Mouse (Mus musculus): ENCODE results near the gene Lyz2. TPM values are rescaled to one million over a fixed set of nuclear protein-coding genes. Genes with fewer than 3 reads are reported as not detected.
"Not testable (repeated sequence)": the region's sequence is repeated elsewhere in the genome, so short reads cannot be mapped to it uniquely, and the experiment has no call there.

Gene Lyz2
- polyA plus RNA-seq, 2 experiments: 38.7 to 105 TPM

DNA sequence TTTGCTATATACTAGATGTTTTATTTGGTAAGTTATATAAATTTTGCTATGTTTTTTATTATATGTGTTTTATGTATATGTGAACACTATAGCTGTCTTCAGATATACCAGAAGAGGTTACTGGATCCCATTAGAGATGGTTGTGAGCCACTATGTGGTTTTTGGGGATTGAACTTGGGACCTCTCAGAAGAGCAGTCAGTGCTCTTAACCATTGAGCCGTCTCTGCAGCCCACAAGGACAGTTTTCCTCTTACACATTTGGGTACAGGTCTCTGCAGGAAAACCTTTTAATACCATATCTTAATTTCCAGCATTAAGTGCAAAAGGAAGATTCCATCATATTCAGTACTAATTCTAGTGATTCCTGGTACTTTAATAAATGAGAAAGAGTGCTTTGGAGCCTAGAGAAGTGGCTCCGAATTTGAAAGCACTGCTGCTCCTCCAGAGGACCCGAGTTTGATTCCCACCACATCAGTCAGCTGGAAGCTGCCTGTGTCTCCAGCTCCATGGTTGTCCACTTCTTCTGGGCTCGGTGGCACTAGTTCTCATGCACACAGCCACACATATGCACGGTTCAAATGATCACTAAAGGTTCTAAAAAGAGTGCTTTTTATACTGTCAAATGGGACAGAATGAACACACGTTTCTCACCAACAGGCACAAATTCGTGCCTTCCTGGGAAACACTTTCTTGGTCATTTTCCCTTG is 1.9 kb upstream of the Lyz2 start:
- WGBS: 75% methylated on average over 7 of the region's 7 CpGs
- no peak for ATAC-seq (ENCODE audit: low FRiP score, low read depth)
- Histone ChIP-seq H3K4me2 (replicated peaks; ENCODE audit: low read depth, low read length, severe bottlenecking) (no peak overlapping the region), H3K9ac (ENCODE audit: low read depth, low read length, severe bottlenecking) (no peak overlapping the region), H3K4me3 (replicated peaks; ENCODE audit: low read length) (no peak overlapping the region), H3K4me1 (ENCODE audit: control insufficient read depth, insufficient read depth, low read length) (no peaks in the 10 kb centered on the region), H3K27me3 (ENCODE audit: control insufficient read depth, insufficient read depth, low read length) (no peaks in the 10 kb centered on the region), H3K27ac (replicated peaks; ENCODE audit: low read depth, low read length) (no peak overlapping the region), H3K9me3 (ENCODE audit: control insufficient read depth, low read length) (no peaks in the 10 kb centered on the region), H3K36me3 (ENCODE audit: control insufficient read depth, insufficient read depth, low read length) (no peaks in the 10 kb centered on the region)
- DNase-seq (ENCODE audit: low spot score): no peak
- no peak for TF ChIP-seq POLR2A (IDR thresholded peaks at IDR 0.05; ENCODE audit: borderline replicate concordance, extremely low read depth, insufficient read depth, insufficient read length)

DNA sequence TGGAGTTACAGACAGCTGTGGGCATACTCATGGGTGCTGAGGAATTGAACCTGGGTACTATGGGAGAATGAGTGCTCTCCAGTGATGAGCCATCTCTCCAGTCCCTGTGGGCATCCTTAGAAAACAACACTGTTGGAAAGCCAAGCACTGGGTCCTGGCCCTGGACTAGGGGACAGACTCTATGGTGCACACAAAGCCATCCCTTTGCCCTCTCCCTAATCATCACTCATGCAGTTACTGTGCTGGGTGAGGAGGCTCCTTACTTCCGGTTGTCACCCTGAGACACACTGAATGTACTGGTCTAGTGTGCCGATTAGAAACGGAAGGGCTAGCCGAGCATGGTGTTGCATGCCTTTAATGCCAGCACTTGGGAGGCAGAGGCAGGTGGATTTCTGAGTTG is 1.1 kb upstream of the Lyz2 start:
- not testable (repeated sequence) for DNase-seq (ENCODE audit: low spot score); H3K36me3 ChIP-seq (ENCODE audit: control insufficient read depth, insufficient read depth, low read length); ATAC-seq (ENCODE audit: low FRiP score, low read depth); H3K27ac ChIP-seq (replicated peaks; ENCODE audit: low read depth, low read length); H3K27me3 ChIP-seq (ENCODE audit: control insufficient read depth, insufficient read depth, low read length); H3K4me2 ChIP-seq (replicated peaks; ENCODE audit: low read depth, low read length, severe bottlenecking); H3K9ac ChIP-seq (ENCODE audit: low read depth, low read length, severe bottlenecking); H3K4me3 ChIP-seq (replicated peaks; ENCODE audit: low read length); H3K4me1 ChIP-seq (ENCODE audit: control insufficient read depth, insufficient read depth, low read length); H3K9me3 ChIP-seq (ENCODE audit: control insufficient read depth, low read length)
- WGBS: 86% methylated on average over 4 of the region's 4 CpGs

DNA sequence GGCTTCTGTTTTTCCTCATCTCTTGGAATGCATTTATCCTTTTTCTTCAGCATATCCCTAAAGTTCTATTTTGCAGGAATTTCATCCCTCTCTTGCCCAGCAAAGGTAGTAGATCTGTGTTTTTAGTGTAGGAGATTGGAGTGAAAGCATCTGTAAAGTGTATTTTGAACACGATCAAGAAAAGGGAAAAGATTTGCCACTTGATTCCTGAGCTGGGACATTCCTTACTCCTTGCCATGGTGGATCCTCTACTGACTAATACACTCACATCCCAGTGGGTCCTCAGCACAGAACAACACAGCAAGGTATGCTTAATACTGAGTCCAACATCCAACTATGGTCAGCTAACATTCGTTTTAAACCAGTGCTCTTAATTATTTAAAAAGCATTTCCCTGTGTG is 430 bp upstream of the Lyz2 start:
- no peaks in the 10 kb centered on the region for H3K27me3 ChIP-seq (ENCODE audit: control insufficient read depth, insufficient read depth, low read length)
- ATAC-seq (ENCODE audit: low FRiP score, low read depth) (no peak), DNase-seq (ENCODE audit: low spot score) (no peak)
- H3K4me3 ChIP-seq (replicated peaks; ENCODE audit: low read length): no peak overlapping the region
- no peak overlapping the region for H3K27ac ChIP-seq (replicated peaks; ENCODE audit: low read depth, low read length)
- H3K9me3 ChIP-seq (ENCODE audit: control insufficient read depth, low read length): no peaks in the 10 kb centered on the region
- no peaks in the 10 kb centered on the region for H3K4me1 ChIP-seq (ENCODE audit: control insufficient read depth, insufficient read depth, low read length)
- no peak for TF ChIP-seq POLR2A (IDR thresholded peaks at IDR 0.05; ENCODE audit: borderline replicate concordance, extremely low read depth, insufficient read depth, insufficient read length)
- H3K9ac ChIP-seq (ENCODE audit: low read depth, low read length, severe bottlenecking): no peak overlapping the region
- no peak overlapping the region for H3K4me2 ChIP-seq (replicated peaks; ENCODE audit: low read depth, low read length, severe bottlenecking)
- 67% methylated on average over 2 of the region's 2 CpGs for WGBS
- H3K36me3 ChIP-seq (ENCODE audit: control insufficient read depth, insufficient read depth, low read length): no peaks in the 10 kb centered on the region

DNA sequence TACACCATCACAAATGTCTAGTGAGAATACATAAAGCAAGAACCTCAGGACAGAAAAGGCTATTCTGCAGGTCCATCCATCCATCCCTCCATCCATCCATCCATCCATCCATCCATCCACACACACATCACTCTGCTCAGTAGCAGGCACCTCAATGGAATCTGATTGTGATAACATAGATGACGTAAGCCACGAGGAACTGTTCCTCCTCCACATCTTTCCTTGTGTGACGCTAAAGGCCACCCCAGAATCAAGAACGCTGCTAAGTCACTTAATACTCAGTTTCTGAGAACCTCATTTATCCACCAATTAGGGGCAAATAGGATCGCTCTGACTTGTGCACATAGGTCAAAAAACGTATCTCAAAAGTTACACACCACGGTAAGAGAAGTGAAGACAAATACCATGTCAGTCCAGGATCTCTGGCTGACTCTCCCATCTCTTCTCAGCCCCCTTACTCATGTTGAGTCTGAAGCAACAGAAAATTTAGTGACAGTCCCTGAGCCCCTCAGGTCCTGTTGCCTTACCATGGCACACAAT is 670 bp downstream of the Lyz2 start:
- no peaks in the 10 kb centered on the region for H3K36me3 ChIP-seq (ENCODE audit: control insufficient read depth, insufficient read depth, low read length)
- no peak for ATAC-seq (ENCODE audit: low FRiP score, low read depth)
- H3K27me3 ChIP-seq (ENCODE audit: control insufficient read depth, insufficient read depth, low read length): no peaks in the 10 kb centered on the region
- TF ChIP-seq POLR2A (IDR thresholded peaks at IDR 0.05; ENCODE audit: borderline replicate concordance, extremely low read depth, insufficient read depth, insufficient read length): no peak
- H3K4me1 ChIP-seq (ENCODE audit: control insufficient read depth, insufficient read depth, low read length): no peaks in the 10 kb centered on the region
- H3K27ac ChIP-seq (replicated peaks; ENCODE audit: low read depth, low read length): no peak overlapping the region
- no peak overlapping the region for H3K9ac ChIP-seq (ENCODE audit: low read depth, low read length, severe bottlenecking)
- WGBS: 86% methylated on average over 7 of the region's 7 CpGs
- no peak overlapping the region for H3K4me2 ChIP-seq (replicated peaks; ENCODE audit: low read depth, low read length, severe bottlenecking)
- H3K4me3 ChIP-seq (replicated peaks; ENCODE audit: low read length): no peak overlapping the region
- no peaks in the 10 kb centered on the region for H3K9me3 ChIP-seq (ENCODE audit: control insufficient read depth, low read length)
- DNase-seq (ENCODE audit: low spot score): no peak

DNA sequence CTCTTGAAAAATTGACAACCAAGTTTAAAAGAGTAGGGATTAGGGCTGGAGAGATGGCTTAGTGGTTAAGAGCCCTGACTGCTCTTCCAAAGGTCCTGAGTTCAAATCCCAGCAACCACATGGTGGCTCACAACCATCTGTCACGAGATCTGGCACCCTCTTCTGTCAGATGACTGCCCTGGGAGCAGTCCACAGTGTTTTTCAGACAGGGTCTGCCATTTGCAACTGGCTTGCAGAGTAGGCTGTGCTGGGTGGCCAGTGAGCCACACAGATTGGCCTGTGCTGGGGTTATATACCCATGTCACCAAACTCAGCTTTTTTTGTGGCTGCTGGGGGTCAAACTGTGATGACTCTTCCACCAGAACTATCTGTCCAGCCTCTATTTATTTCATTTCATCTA is 2.1 kb downstream of the Lyz2 start:
- Histone ChIP-seq H3K9ac (ENCODE audit: low read depth, low read length, severe bottlenecking) (no peak overlapping the region), H3K4me1 (ENCODE audit: control insufficient read depth, insufficient read depth, low read length) (no peaks in the 10 kb centered on the region), H3K4me3 (replicated peaks; ENCODE audit: low read length) (no peak overlapping the region), H3K4me2 (replicated peaks; ENCODE audit: low read depth, low read length, severe bottlenecking) (no peak overlapping the region), H3K27me3 (ENCODE audit: control insufficient read depth, insufficient read depth, low read length) (no peaks in the 10 kb centered on the region), H3K27ac (replicated peaks; ENCODE audit: low read depth, low read length) (no peak overlapping the region), H3K9me3 (ENCODE audit: control insufficient read depth, low read length) (no peaks in the 10 kb centered on the region), H3K36me3 (ENCODE audit: control insufficient read depth, insufficient read depth, low read length) (no peaks in the 10 kb centered on the region)
- no peak for TF ChIP-seq POLR2A (IDR thresholded peaks at IDR 0.05; ENCODE audit: borderline replicate concordance, extremely low read depth, insufficient read depth, insufficient read length)
- ATAC-seq (ENCODE audit: low FRiP score, low read depth) (no peak), DNase-seq (ENCODE audit: low spot score) (no peak)
- WGBS: 43% methylated on average over 1 of the region's 1 CpGs

DNA sequence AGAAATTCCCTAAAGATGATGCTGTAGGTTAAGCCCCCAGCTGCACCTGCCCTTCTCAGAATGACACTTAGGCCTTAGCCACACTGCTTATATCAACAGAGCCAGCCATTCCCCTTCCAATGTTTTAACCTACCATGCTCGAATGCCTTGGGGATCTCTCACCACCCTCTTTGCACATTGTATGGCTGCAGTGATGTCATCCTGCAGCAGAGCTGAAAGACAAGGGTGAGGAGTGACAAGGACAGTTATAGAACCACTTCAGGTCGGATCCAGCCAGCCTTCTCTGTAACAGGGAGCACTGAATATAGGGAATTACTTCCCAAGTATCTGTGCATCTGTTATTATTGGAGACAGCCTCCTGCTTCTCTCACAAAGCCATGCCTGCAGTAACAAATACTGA is 3.6 kb downstream of the Lyz2 start:
- not testable (repeated sequence) for H3K9ac ChIP-seq (ENCODE audit: low read depth, low read length, severe bottlenecking)

DNA sequence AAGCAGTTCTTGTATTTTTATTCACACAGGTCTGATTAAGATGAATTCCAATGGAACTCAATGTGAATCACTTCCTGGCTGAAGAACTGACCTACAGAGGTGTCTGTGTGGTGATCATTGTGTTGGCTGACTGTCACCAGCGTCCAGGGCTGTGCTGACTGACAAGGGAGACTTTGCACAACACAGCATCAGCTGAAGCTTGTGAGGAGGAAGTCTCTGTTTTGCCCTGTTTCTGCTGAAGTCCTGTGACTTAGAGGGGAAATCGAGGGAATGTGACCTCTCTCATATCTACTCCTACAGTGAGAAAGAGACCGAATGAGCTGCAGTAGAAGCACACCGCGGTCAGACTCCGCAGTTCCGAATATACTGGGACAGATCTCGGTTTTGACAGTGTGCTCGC is 4.3 kb downstream of the Lyz2 start:
- WGBS: 80% methylated on average over 9 of the region's 9 CpGs
- ATAC-seq (ENCODE audit: low FRiP score, low read depth); DNase-seq (ENCODE audit: low spot score): not testable (repeated sequence)

More for the DNA sequence above, 3.6 kb downstream of the Lyz2 start:
- not testable (repeated sequence) for H3K27ac ChIP-seq (replicated peaks; ENCODE audit: low read depth, low read length); DNase-seq (ENCODE audit: low spot score); H3K4me3 ChIP-seq (replicated peaks; ENCODE audit: low read length); H3K36me3 ChIP-seq (ENCODE audit: control insufficient read depth, insufficient read depth, low read length); H3K27me3 ChIP-seq (ENCODE audit: control insufficient read depth, insufficient read depth, low read length); H3K4me2 ChIP-seq (replicated peaks; ENCODE audit: low read depth, low read length, severe bottlenecking); H3K4me1 ChIP-seq (ENCODE audit: control insufficient read depth, insufficient read depth, low read length); ATAC-seq (ENCODE audit: low FRiP score, low read depth); H3K9me3 ChIP-seq (ENCODE audit: control insufficient read depth, low read length)
- 49% methylated on average over 2 of the region's 2 CpGs for WGBS

More for the DNA sequence above, 4.3 kb downstream of the Lyz2 start:
- H3K9ac ChIP-seq (ENCODE audit: low read depth, low read length, severe bottlenecking); H3K4me2 ChIP-seq (replicated peaks; ENCODE audit: low read depth, low read length, severe bottlenecking); H3K4me1 ChIP-seq (ENCODE audit: control insufficient read depth, insufficient read depth, low read length); H3K27me3 ChIP-seq (ENCODE audit: control insufficient read depth, insufficient read depth, low read length); H3K27ac ChIP-seq (replicated peaks; ENCODE audit: low read depth, low read length); H3K9me3 ChIP-seq (ENCODE audit: control insufficient read depth, low read length); H3K4me3 ChIP-seq (replicated peaks; ENCODE audit: low read length); H3K36me3 ChIP-seq (ENCODE audit: control insufficient read depth, insufficient read depth, low read length): not testable (repeated sequence)

Data from limb, embryonic 14.5 days (tissue).